Mouse (Mus musculus): Measurements from ENCODE around the gene Scn2b. TPM values are rescaled to one million over a fixed set of nuclear protein-coding genes. Genes with fewer than 3 reads are reported as not detected.

Gene Scn2b
- polyA plus RNA-seq, 1 experiment, result not detected

GRCm38 (mm10) chr9:45126941-45127340 is 9.4 kb downstream of the Scn2b start:
- no peak overlapping the region for H3K27ac ChIP-seq (ENCODE audit: insufficient read depth, low read depth, low read length)
- 80% methylated on average over 7 of the region's 7 CpGs for WGBS
- 0 out of 2 replicates have a peak, but pooled peaks cover 2% of the 10 kb centered on the region for H3K4me1 ChIP-seq (ENCODE audit: control insufficient read depth, insufficient read depth, low read length)
- TF ChIP-seq POLR2A (IDR thresholded peaks at IDR 0.05; ENCODE audit: insufficient read depth, low read depth, low read length), result no peak
- TF ChIP-seq CTCF (IDR thresholded peaks at IDR 0.05; ENCODE audit: insufficient read depth, low read depth, low read length), result no peak
- no peak overlapping the region for H3K4me3 ChIP-seq (ENCODE audit: insufficient read depth, low read depth, low read length)

DNA sequence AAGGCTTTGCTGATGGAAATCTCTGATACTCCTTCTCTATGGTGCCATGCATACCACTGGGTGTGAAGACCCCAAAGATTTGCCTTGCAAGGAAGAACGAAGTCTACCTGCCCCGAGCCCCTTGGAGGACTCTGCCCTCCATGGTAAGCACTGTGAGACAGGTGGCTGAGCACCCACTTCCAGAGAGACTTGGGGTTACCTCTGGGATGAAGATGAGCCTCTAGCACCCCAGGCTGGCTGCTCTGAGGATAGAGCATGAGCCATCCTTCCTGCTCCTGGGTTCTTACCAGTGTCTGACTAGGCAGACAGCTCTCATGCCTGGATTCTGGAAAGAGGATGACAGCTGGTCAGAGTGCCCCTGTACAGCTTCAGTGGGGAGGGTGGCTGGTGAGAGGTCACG is 12.5 kb downstream of the Scn2b start:
- Histone ChIP-seq H3K4me1 (ENCODE audit: control insufficient read depth, insufficient read depth, low read length) (no peaks in the 10 kb centered on the region), H3K27ac (ENCODE audit: insufficient read depth, low read depth, low read length) (no peak overlapping the region), H3K4me3 (ENCODE audit: insufficient read depth, low read depth, low read length) (no peak overlapping the region)
- 88% methylated on average over 3 of the region's 3 CpGs for WGBS
- TF ChIP-seq CTCF (IDR thresholded peaks at IDR 0.05; ENCODE audit: insufficient read depth, low read depth, low read length) (no peak), POLR2A (IDR thresholded peaks at IDR 0.05; ENCODE audit: insufficient read depth, low read depth, low read length) (no peak)

DNA sequence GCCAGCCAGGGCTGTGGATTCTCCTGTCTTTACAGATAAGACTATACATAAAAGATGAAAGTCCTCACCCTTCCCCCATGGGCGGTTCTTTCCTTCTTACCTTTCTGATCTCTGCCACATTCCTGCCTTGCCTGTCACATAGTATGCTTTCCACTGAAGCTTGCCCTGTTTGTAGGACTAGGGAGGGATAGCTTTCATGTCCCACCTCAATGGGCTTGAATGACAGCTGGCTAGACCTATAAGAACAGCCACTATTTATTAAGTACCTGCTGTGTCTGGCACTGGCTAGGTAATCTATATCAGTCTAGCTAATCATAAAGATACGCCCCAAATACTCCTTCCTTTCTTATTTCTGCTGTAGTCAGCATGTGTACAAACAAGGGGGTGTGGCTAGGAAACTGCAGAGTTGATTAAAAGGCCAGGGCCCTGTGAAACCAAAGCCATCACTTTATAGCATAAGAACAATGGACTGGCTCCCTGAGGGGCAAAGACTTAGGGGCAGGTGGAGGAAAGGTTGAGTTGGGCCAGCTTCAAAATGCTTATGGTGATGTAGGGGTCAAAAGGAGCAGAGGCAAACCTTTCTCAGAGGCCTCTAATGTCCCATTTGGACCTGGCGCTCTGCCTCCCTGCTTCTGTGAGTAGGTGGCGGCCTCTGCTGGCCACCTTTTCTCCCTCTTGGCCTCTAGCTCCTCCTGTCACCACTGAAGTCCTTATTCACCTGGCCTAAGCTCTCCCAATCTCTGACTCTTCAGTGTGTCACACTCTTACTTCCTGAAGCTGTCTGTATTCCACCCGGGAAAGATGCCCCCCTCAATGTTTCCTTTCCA is 16.1 kb downstream of the Scn2b start:
- TF ChIP-seq POLR2A (IDR thresholded peaks at IDR 0.05; ENCODE audit: insufficient read depth, low read depth, low read length), result no peak
- TF ChIP-seq CTCF (IDR thresholded peaks at IDR 0.05; ENCODE audit: insufficient read depth, low read depth, low read length), result no peak
- no peak overlapping the region for H3K27ac ChIP-seq (ENCODE audit: insufficient read depth, low read depth, low read length)
- no peak overlapping the region for H3K4me3 ChIP-seq (ENCODE audit: insufficient read depth, low read depth, low read length)
- WGBS, result 31% methylated on average over 5 of the region's 5 CpGs
- H3K4me1 ChIP-seq (ENCODE audit: control insufficient read depth, insufficient read depth, low read length), result peaks cover 9% of the 10 kb centered on the region

GRCm38 (mm10) chr9:45136442-45137169 is 19.0 kb downstream of the Scn2b start:
- no peak overlapping the region for H3K4me3 ChIP-seq (ENCODE audit: insufficient read depth, low read depth, low read length)
- no peak overlapping the region for H3K27ac ChIP-seq (ENCODE audit: insufficient read depth, low read depth, low read length)
- WGBS, result 40% methylated on average over 7 of the region's 7 CpGs
- TF ChIP-seq POLR2A (IDR thresholded peaks at IDR 0.05; ENCODE audit: insufficient read depth, low read depth, low read length), result no peak
- peaks cover 27% of the 10 kb centered on the region for H3K4me1 ChIP-seq (ENCODE audit: control insufficient read depth, insufficient read depth, low read length)

GRCm38 (mm10) chr9:45138191-45139032 is 20.8 kb downstream of the Scn2b start, which contains the start of gene Scn4b:
Gene Scn4b, plus strand, starts transcription at chr9:45138395.
- under 1% methylated on average over 74 of the region's 76 CpGs for WGBS
- H3K27ac ChIP-seq (ENCODE audit: insufficient read depth, low read depth, low read length), result no peak within 1 kb of the TSS

GRCm38 (mm10) chr9:45139082-45139481 is 21.5 kb downstream of the Scn2b start:
- peaks cover 28% of the 10 kb centered on the region for H3K4me1 ChIP-seq (ENCODE audit: control insufficient read depth, insufficient read depth, low read length)
- peak overlapping the region; percentile 35 for H3K4me3 ChIP-seq (ENCODE audit: insufficient read depth, low read depth, low read length)
- WGBS, result 11% methylated on average over 7 of the region's 7 CpGs
- no peak overlapping the region for H3K27ac ChIP-seq (ENCODE audit: insufficient read depth, low read depth, low read length)
- TF ChIP-seq POLR2A (IDR thresholded peaks at IDR 0.05; ENCODE audit: insufficient read depth, low read depth, low read length), result no peak
- TF ChIP-seq CTCF (IDR thresholded peaks at IDR 0.05; ENCODE audit: insufficient read depth, low read depth, low read length), result no peak

More at GRCm38 (mm10) chr9:45138191-45139032, 20.8 kb downstream of the Scn2b start, which contains the start of gene Scn4b:
- Histone ChIP-seq H3K4me1 (ENCODE audit: control insufficient read depth, insufficient read depth, low read length) (peaks cover 28% of the 10 kb centered on the region), H3K4me3 (ENCODE audit: insufficient read depth, low read depth, low read length) (peak within 1 kb of the TSS; percentile 35)
- TF ChIP-seq CTCF (IDR thresholded peaks at IDR 0.05; ENCODE audit: insufficient read depth, low read depth, low read length) (no peak), POLR2A (IDR thresholded peaks at IDR 0.05; ENCODE audit: insufficient read depth, low read depth, low read length) (no peak)

- no peak overlapping the region for H3K27ac ChIP-seq (ENCODE audit: insufficient read depth, low read depth, low read length)
- H3K4me1 ChIP-seq (ENCODE audit: control insufficient read depth, insufficient read depth, low read length), result peaks cover 28% of the 10 kb centered on the region
- no peak overlapping the region for H3K4me3 ChIP-seq (ENCODE audit: insufficient read depth, low read depth, low read length)
- WGBS, result 19% methylated on average over 7 of the region's 7 CpGs
- TF ChIP-seq POLR2A (IDR thresholded peaks at IDR 0.05; ENCODE audit: insufficient read depth, low read depth, low read length) (no peak), CTCF (IDR thresholded peaks at IDR 0.05; ENCODE audit: insufficient read depth, low read depth, low read length) (no peak)
These were observed 23.4 kb downstream of the Scn2b start for GRCm38 (mm10) chr9:45140945-45141344.

- H3K4me3 ChIP-seq (ENCODE audit: insufficient read depth, low read depth, low read length), result no peak overlapping the region
- TF ChIP-seq CTCF (IDR thresholded peaks at IDR 0.05; ENCODE audit: insufficient read depth, low read depth, low read length) (no peak), POLR2A (IDR thresholded peaks at IDR 0.05; ENCODE audit: insufficient read depth, low read depth, low read length) (no peak)
- 50% methylated on average over 3 of the region's 3 CpGs for WGBS
- peaks cover 28% of the 10 kb centered on the region for H3K4me1 ChIP-seq (ENCODE audit: control insufficient read depth, insufficient read depth, low read length)
- no peak overlapping the region for H3K27ac ChIP-seq (ENCODE audit: insufficient read depth, low read depth, low read length)
These were observed 25.1 kb downstream of the Scn2b start for GRCm38 (mm10) chr9:45142686-45143085.
